ENCODE assay signal across 9 mouse cellular contexts in genomic region chr6:18513611-18514473, GRCm38 (mm10). TPM values are rescaled to one million over a fixed set of nuclear protein-coding genes. Genes with fewer than 3 reads are reported as not detected.
DNase-seq lines count a peak whose midpoint lies in the region; ATAC-seq and TF ChIP-seq lines count a peak whose summit lies in the region.
"Had no signal": no experiment of that assay in that cellular context is flagged by ENCODE, and none has a peak within 500 bp of the region (broad histone marks: within the 10 kb centered on the region; RNA-seq: fewer than 3 reads in every experiment).

No protein-coding gene starts in this region.

- peak overlapping the region; percentile 82 for H3K4me3 ChIP-seq in embryonic facial prominence, embryonic 15.5 days (replicated peaks)
- H3K4me3 ChIP-seq in hindbrain, embryonic 11.5 days (ENCODE audit: low read depth, low read length), result peak overlapping the region; percentile 76
- peak overlapping the region; percentile 94 for H3K4me3 ChIP-seq in midbrain, postnatal 0 days (ENCODE audit: low read depth, low read length)

- H3K36me3 ChIP-seq in embryonic facial prominence, embryonic 15.5 days, result no peaks in the 10 kb centered on the region
- H3K36me3 ChIP-seq in hindbrain, embryonic 11.5 days (ENCODE audit: control insufficient read depth, insufficient read depth, low read length), result no peaks in the 10 kb centered on the region
- no peaks in the 10 kb centered on the region for H3K36me3 ChIP-seq in midbrain, postnatal 0 days (ENCODE audit: insufficient read depth, low read length)

- peak; percentile 31 to 53 for DNase-seq in layer of hippocampus, adult 18-20 months (ENCODE audit: low spot score in 2 of 2)
- DNase-seq in layer of hippocampus, adult 9-10 months (ENCODE audit: low spot score), result no peak
- DNase-seq in adrenal gland, adult 2 months, result peak; percentile 43
- DNase-seq in hindbrain, embryonic 11.5 days (ENCODE audit: low spot score), result peak; percentile 47
- peak; percentile 38 for DNase-seq in left cerebral cortex, postnatal 4 days
- DNase-seq in midbrain, postnatal 0 days (ENCODE audit: low spot score), result peak; percentile 56
- DNase-seq in c-Kit-positive CD71-positive TER-119-positive erythroid progenitor cells, embryonic 14.5 days (ENCODE audit: low spot score), result no peak

- peak; percentile 39 for TF ChIP-seq CTCF in midbrain, postnatal 0 days (IDR thresholded peaks at IDR 0.05)

- peak; percentile 58; the same call in 1 of the 2 replicates for ATAC-seq in embryonic facial prominence, embryonic 15.5 days (ENCODE audit: insufficient number of reproducible peaks, low FRiP score, low TSS enrichment, low read depth)
- peak; percentile 76 for ATAC-seq in hindbrain, embryonic 11.5 days (ENCODE audit: low FRiP score)
- peak; percentile 69 for ATAC-seq in midbrain, postnatal 0 days (ENCODE audit: low FRiP score)

- peak overlapping the region; percentile 82 for H3K4me2 ChIP-seq in embryonic facial prominence, embryonic 15.5 days (replicated peaks)
- H3K4me2 ChIP-seq in hindbrain, embryonic 11.5 days (replicated peaks; ENCODE audit: low read depth, low read length), result peak overlapping the region; percentile 84
- H3K4me2 ChIP-seq in midbrain, postnatal 0 days (ENCODE audit: low read depth, low read length, poor library complexity, severe bottlenecking), result peak overlapping the region; percentile 72

- peak overlapping the region; percentile 73 for H3K9ac ChIP-seq in embryonic facial prominence, embryonic 15.5 days
- H3K9ac ChIP-seq in hindbrain, embryonic 11.5 days (ENCODE audit: low read depth, low read length), result peak overlapping the region; percentile 84
- peak overlapping the region; percentile 99 for H3K9ac ChIP-seq in midbrain, postnatal 0 days (replicated peaks; ENCODE audit: low read length, poor library complexity, severe bottlenecking)

- no peaks in the 10 kb centered on the region for H3K9me3 ChIP-seq in embryonic facial prominence, embryonic 15.5 days (replicated peaks)
- H3K9me3 ChIP-seq in hindbrain, embryonic 11.5 days (ENCODE audit: control insufficient read depth, low read length), result no peaks in the 10 kb centered on the region
- H3K9me3 ChIP-seq in midbrain, postnatal 0 days (ENCODE audit: low read length), result no peaks in the 10 kb centered on the region

- peaks cover 9% of the 10 kb centered on the region for H3K27me3 ChIP-seq in embryonic facial prominence, embryonic 15.5 days
- no peaks in the 10 kb centered on the region for H3K27me3 ChIP-seq in hindbrain, embryonic 11.5 days (ENCODE audit: control insufficient read depth, insufficient read depth, low read length)
- H3K27me3 ChIP-seq in midbrain, postnatal 0 days (ENCODE audit: insufficient read depth, low read length), result no peaks in the 10 kb centered on the region
- H3K27me3 ChIP-seq: CH12.LX had no signal

- H3K27ac ChIP-seq in embryonic facial prominence, embryonic 15.5 days (replicated peaks), result 0 out of 2 replicates have a peak overlapping the region, but pooled peaks have one; percentile 60
- H3K27ac ChIP-seq in hindbrain, embryonic 11.5 days (ENCODE audit: low read depth, low read length), result peak overlapping the region; percentile 67; the same call in 1 of the 2 replicates
- peak overlapping the region; percentile 91 for H3K27ac ChIP-seq in midbrain, postnatal 0 days (ENCODE audit: low read depth, low read length)

- WGBS in embryonic facial prominence, embryonic 15.5 days, result 2% methylated on average over 28 of the region's 28 CpGs
- 1% methylated on average over 28 of the region's 28 CpGs for whole genome bisulfite sequencing in hindbrain, embryonic 11.5 days
- WGBS in midbrain, postnatal 0 days, result 2% methylated on average over 28 of the region's 28 CpGs

- intact Hi-C loops in left cerebral cortex, postnatal 4 days (cut with DNase I), result loop anchor here (5.0 to 10.0 kb wide), 4 partner anchors 92 to 301 kb away; no protein-coding TSS in a partner anchor

- peaks cover 14% of the 10 kb centered on the region; the same call in 1 of the 2 replicates for H3K4me1 ChIP-seq in embryonic facial prominence, embryonic 15.5 days
- peaks cover 2% of the 10 kb centered on the region; the same call in 1 of the 2 replicates for H3K4me1 ChIP-seq in hindbrain, embryonic 11.5 days (replicated peaks; ENCODE audit: control insufficient read depth, insufficient read depth, low read length)
- peaks cover 3% of the 10 kb centered on the region; the same call in 1 of the 2 replicates for H3K4me1 ChIP-seq in midbrain, postnatal 0 days (ENCODE audit: insufficient read depth, low read length)

RNA-seq across cellular contexts. Expression of gene Cttnbp2, which starts 0.8 kb away (rescaled TPM):
- total RNA-seq in layer of hippocampus, adult 18-20 months (2021), result 100 to 1,000 TPM; 253 to 290 TPM
- total RNA-seq in adrenal gland, adult 2 months (2021), result 10 to 100 TPM; 66.9 to 81.3 TPM
- polyA plus RNA-seq in adrenal gland, adult 2 months (2012; rRNA removed), result 12.3 and 18.9 TPM in 2 replicates
- 22.4 and 24.1 TPM in 2 replicates for polyA plus RNA-seq in embryonic facial prominence, embryonic 15.5 days (2015; fragmentation: Nextera tagmentation; extraction: Ambion mirVana)
- polyA plus RNA-seq in hindbrain, embryonic 11.5 days (2014; fragmentation: Nextera tagmentation; extraction: Ambion mirVana), result 19.8 and 25.1 TPM in 2 replicates
- total RNA-seq in left cerebral cortex, postnatal 4 days (2021), result 100 to 1,000 TPM; 120 to 131 TPM
- total RNA-seq in midbrain, postnatal 0 days (2014; rRNA removed), result 32.2 and 33.9 TPM in 2 replicates
- polyA plus RNA-seq in midbrain, postnatal 0 days (2015; fragmentation: Nextera tagmentation; extraction: Ambion mirVana), result 23.6 and 27.3 TPM in 2 replicates

Comparison
In these comparisons a context has a peak if more than half of its experiments do, and no peak if none do; other contexts are left out.
1. DNase-seq: peak in layer of hippocampus, adult 18-20 months (2 of 2), adrenal gland, adult 2 months (single experiment), hindbrain, embryonic 11.5 days (single experiment), left cerebral cortex, postnatal 4 days (single experiment) and midbrain, postnatal 0 days (single experiment); none in layer of hippocampus, adult 9-10 months (single experiment) and c-Kit-positive CD71-positive TER-119-positive erythroid progenitor cells, embryonic 14.5 days (single experiment).
2. Peak in every context shown above with its lines, with median percentiles within 50 percentile points of each other: ATAC-seq, H3K27ac ChIP-seq, H3K4me2 ChIP-seq, H3K4me3 ChIP-seq and H3K9ac ChIP-seq.